Mouse (Mus musculus): ENCODE measurements around the gene Riok1. TPM values are rescaled to one million over a fixed set of nuclear protein-coding genes. Genes with fewer than 3 reads are reported as not detected.

Gene Riok1
- total RNA-seq (2023; ENCODE audit: inconsistent age) = 105 to 109 TPM (median 108 TPM) in 4 replicates

GRCm38 (mm10) chr13:38036343-38037043 is at the start of gene Riok1:
Riok1 (plus strand) TSS chr13:38036995.

GRCm38 (mm10) chr13:37993704-37994404 is 42.9 kb upstream of the Riok1 start, which contains the start of gene Ssr1:
Ssr1 (minus strand) TSS chr13:37994217.

GRCm38 (mm10) chr13:38037044-38037687 is 371 bp downstream of the Riok1 start, which contains the start of gene Cage1:
Cage1 (minus strand) TSS chr13:38037069.

Other genes with a start within 250 kb of the Riok1 start
- gene Ssr1, start 42.8 kb upstream of the Riok1 start, total RNA-seq (2023; ENCODE audit: inconsistent age) = 56.1 to 70.9 TPM (median 62.9 TPM) in 4 replicates
- 2.3 to 2.8 TPM (median 2.4 TPM) in 4 replicates for gene Cage1, start 74 bp downstream of the Riok1 start, total RNA-seq (2023; ENCODE audit: inconsistent age)
- gene Dsp, start 114.3 kb downstream of the Riok1 start, total RNA-seq (2023; ENCODE audit: inconsistent age) = 0.06 TPM in 1 of 4 replicates, not detected in the others
- gene Snrnp48, start 167.9 kb downstream of the Riok1 start, total RNA-seq (2023; ENCODE audit: inconsistent age) = 53.8 to 62.6 TPM (median 58.0 TPM) in 4 replicates

Measured in B cell, adult (primary cell).